Mouse (Mus musculus) forebrain, embryonic 13.5 days (tissue): ENCODE measurements at regions not wholly inside any gene's neighbourhood (a gene's known extent, or its start where the extent isn't known, plus 50 kb on each side); places are given as distances from the start of the nearest gene placed in this dataset.

Experiments
- ATAC-seq: fragments of 200-750 bp; cut with Nextera tagmentation; 2 replicates; pipeline ENCODE4 v1.8.0; 2017
- H3K27ac ChIP-seq: fragments of 300-500 bp; sonication (generic); 2 replicates; pipeline ENCODE4 v1.5.1; 2015; ENCODE audit warnings: inconsistent platforms, mild to moderate bottlenecking, moderate library complexity
- H3K27me3 ChIP-seq: fragments of 300-500 bp; sonication (generic); 2 replicates; pipeline ENCODE4 v1.6.1; 2015; ENCODE audit warnings: mild to moderate bottlenecking, inconsistent platforms
- H3K36me3 ChIP-seq: fragments of 300-500 bp; sonication (generic); 2 replicates; pipeline ENCODE4 v1.6.1; 2015; ENCODE audit warnings: mild to moderate bottlenecking, inconsistent platforms; ENCODE audit not compliant: poor library complexity, severe bottlenecking
- H3K4me1 ChIP-seq: fragments of 300-500 bp; sonication (generic); 2 replicates; pipeline ENCODE4 v1.6.1; 2015; ENCODE audit warnings: inconsistent platforms
- H3K4me2 ChIP-seq: fragments of 300-500 bp; sonication (generic); 2 replicates; pipeline ENCODE4 v1.6.1; 2015; ENCODE audit warnings: inconsistent platforms, mild to moderate bottlenecking, moderate library complexity
- H3K4me3 ChIP-seq: fragments of 300-500 bp; sonication (generic); 2 replicates; pipeline ENCODE4 v1.5.1; 2015; ENCODE audit warnings: mild to moderate bottlenecking, inconsistent platforms
- H3K9ac ChIP-seq: fragments of 300-500 bp; sonication (generic); 2 replicates; pipeline ENCODE4 v1.6.1; 2015; ENCODE audit warnings: mild to moderate bottlenecking, inconsistent platforms
- H3K9me3 ChIP-seq: fragments of 300-500 bp; sonication (generic); replicated peaks from 2 replicates; pipeline ENCODE4 v1.6.1; 2016; ENCODE audit warnings: inconsistent platforms
- WGBS: fragments of 180-500 bp; shearing (Covaris S2); methylation state at CpG from one replicate; pipeline ENCODE4 v1.1.7; 2015; 5-methylcytosine and 5-hydroxymethylcytosine counted together

GRCm38 (mm10) chr9:61815995-61816394 lies 98.3 kb downstream of the Rplp1 start:
- Histone ChIP-seq H3K9ac (no peak overlapping the region), H3K4me2 (no peak overlapping the region), H3K27ac (no peak overlapping the region), H3K27me3 (0 out of 2 replicates have a peak, but pooled peaks cover 2% of the 10 kb centered on the region), H3K9me3 (no peaks in the 10 kb centered on the region), H3K4me1 (peaks cover 8% of the 10 kb centered on the region), H3K4me3 (no peak overlapping the region), H3K36me3 (no peaks in the 10 kb centered on the region)
- no peak for ATAC-seq
- 63% methylated on average over 10 of the region's 10 CpGs for WGBS

- H3K9me3 ChIP-seq: no peaks in the 10 kb centered on the region
- 92% methylated on average over 3 of the region's 3 CpGs for WGBS
- no peaks in the 10 kb centered on the region for H3K36me3 ChIP-seq
- no peak overlapping the region for H3K4me3 ChIP-seq
- ATAC-seq: no peak
- no peak overlapping the region for H3K4me2 ChIP-seq
- 0 out of 2 replicates have a peak, but pooled peaks cover 2% of the 10 kb centered on the region for H3K27me3 ChIP-seq
- no peak overlapping the region for H3K9ac ChIP-seq
- no peak overlapping the region for H3K27ac ChIP-seq
- peaks cover 8% of the 10 kb centered on the region for H3K4me1 ChIP-seq
Observed at GRCm38 (mm10) chr9:61813291-61813690, 101.1 kb downstream of the Rplp1 start.

- ATAC-seq: no peak
- H3K4me1 ChIP-seq: peaks cover 8% of the 10 kb centered on the region
- no peak overlapping the region for H3K4me3 ChIP-seq
- no peak overlapping the region for H3K9ac ChIP-seq
- no peaks in the 10 kb centered on the region for H3K9me3 ChIP-seq
- H3K4me2 ChIP-seq: no peak overlapping the region
- no peak overlapping the region for H3K27ac ChIP-seq
- WGBS: 89% methylated on average over 9 of the region's 9 CpGs
- H3K36me3 ChIP-seq: no peaks in the 10 kb centered on the region
- 0 out of 2 replicates have a peak, but pooled peaks cover 2% of the 10 kb centered on the region for H3K27me3 ChIP-seq
Observed at GRCm38 (mm10) chr9:61812315-61812714, 102.0 kb downstream of the Rplp1 start.

GRCm38 (mm10) chr9:61810456-61810855 lies 103.9 kb downstream of the Rplp1 start:
- Histone ChIP-seq H3K9me3 (no peaks in the 10 kb centered on the region), H3K4me2 (no peak overlapping the region), H3K27ac (no peak overlapping the region), H3K9ac (no peak overlapping the region), H3K4me1 (no peaks in the 10 kb centered on the region), H3K36me3 (no peaks in the 10 kb centered on the region), H3K4me3 (no peak overlapping the region), H3K27me3 (no peaks in the 10 kb centered on the region)
- 92% methylated on average over 4 of the region's 4 CpGs for WGBS
- ATAC-seq: no peak

- Histone ChIP-seq H3K27me3 (no peaks in the 10 kb centered on the region), H3K27ac (no peak overlapping the region), H3K36me3 (no peaks in the 10 kb centered on the region), H3K4me2 (no peak overlapping the region), H3K9me3 (no peaks in the 10 kb centered on the region), H3K9ac (no peak overlapping the region), H3K4me3 (no peak overlapping the region), H3K4me1 (peaks cover 9% of the 10 kb centered on the region; the same call in 1 of the 2 replicates)
- WGBS: 92% methylated on average over 12 of the region's 12 CpGs
- ATAC-seq: no peak
Observed at GRCm38 (mm10) chr9:61808351-61809225, 105.8 kb downstream of the Rplp1 start.

GRCm38 (mm10) chr9:61805971-61806370 lies 108.4 kb downstream of the Rplp1 start:
- ATAC-seq: no peak
- peaks cover 13% of the 10 kb centered on the region; the same call in 1 of the 2 replicates for H3K4me1 ChIP-seq
- no peak overlapping the region for H3K9ac ChIP-seq
- 83% methylated on average over 2 of the region's 2 CpGs for WGBS
- H3K4me2 ChIP-seq: no peak overlapping the region
- H3K27me3 ChIP-seq: no peaks in the 10 kb centered on the region
- H3K36me3 ChIP-seq: no peaks in the 10 kb centered on the region
- no peak overlapping the region for H3K4me3 ChIP-seq
- H3K27ac ChIP-seq: no peak overlapping the region
- no peaks in the 10 kb centered on the region for H3K9me3 ChIP-seq

GRCm38 (mm10) chr9:61803555-61803954 lies 110.8 kb downstream of the Rplp1 start:
- H3K27ac ChIP-seq: no peak overlapping the region

GRCm38 (mm10) chr9:61802694-61803093 lies 111.6 kb downstream of the Rplp1 start:
- no peak overlapping the region for H3K4me2 ChIP-seq
- no peak overlapping the region for H3K27ac ChIP-seq
- peaks cover 13% of the 10 kb centered on the region; the same call in 1 of the 2 replicates for H3K4me1 ChIP-seq
- no peak overlapping the region for H3K9ac ChIP-seq
- 82% methylated on average over 5 of the region's 5 CpGs for WGBS
- H3K27me3 ChIP-seq: no peaks in the 10 kb centered on the region
- no peaks in the 10 kb centered on the region for H3K9me3 ChIP-seq
- no peaks in the 10 kb centered on the region for H3K36me3 ChIP-seq
- no peak for ATAC-seq
- H3K4me3 ChIP-seq: no peak overlapping the region

More at GRCm38 (mm10) chr9:61803555-61803954, 110.8 kb downstream of the Rplp1 start:
- Histone ChIP-seq H3K4me3 (no peak overlapping the region), H3K4me2 (no peak overlapping the region), H3K4me1 (peaks cover 13% of the 10 kb centered on the region; the same call in 1 of the 2 replicates), H3K9me3 (no peaks in the 10 kb centered on the region), H3K27me3 (no peaks in the 10 kb centered on the region), H3K36me3 (no peaks in the 10 kb centered on the region), H3K9ac (no peak overlapping the region)
- ATAC-seq: no peak
- 59% methylated on average over 3 of the region's 3 CpGs for WGBS

- Histone ChIP-seq H3K4me1 (peaks cover 13% of the 10 kb centered on the region; the same call in 1 of the 2 replicates), H3K4me2 (no peak overlapping the region), H3K27me3 (no peaks in the 10 kb centered on the region; the same call in 1 of the 2 replicates), H3K9ac (no peak overlapping the region), H3K4me3 (no peak overlapping the region), H3K9me3 (no peaks in the 10 kb centered on the region), H3K36me3 (no peaks in the 10 kb centered on the region), H3K27ac (no peak overlapping the region)
- 91% methylated on average over 1 of the region's 1 CpGs for WGBS
- no peak for ATAC-seq
Observed at GRCm38 (mm10) chr9:61799535-61799934, 114.8 kb downstream of the Rplp1 start.

- WGBS: 82% methylated on average over 5 of the region's 5 CpGs
- no peak overlapping the region for H3K27ac ChIP-seq
Observed at GRCm38 (mm10) chr9:61795910-61796309, 118.4 kb downstream of the Rplp1 start.

GRCm38 (mm10) chr9:61791435-61792064 lies 122.8 kb downstream of the Rplp1 start:
- H3K27me3 ChIP-seq: no peaks in the 10 kb centered on the region
- 0 out of 2 replicates have a peak, but pooled peaks cover 5% of the 10 kb centered on the region for H3K9me3 ChIP-seq
- no peaks in the 10 kb centered on the region for H3K36me3 ChIP-seq
- no peak overlapping the region for H3K4me2 ChIP-seq
- H3K27ac ChIP-seq: no peak overlapping the region
- ATAC-seq: no peak
- H3K4me3 ChIP-seq: no peak overlapping the region
- 0 out of 2 replicates have a peak, but pooled peaks cover 4% of the 10 kb centered on the region for H3K4me1 ChIP-seq
- WGBS: 47% methylated on average over 11 of the region's 11 CpGs
- no peak overlapping the region for H3K9ac ChIP-seq

More at GRCm38 (mm10) chr9:61795910-61796309, 118.4 kb downstream of the Rplp1 start:
- Histone ChIP-seq H3K36me3 (no peaks in the 10 kb centered on the region), H3K27me3 (no peaks in the 10 kb centered on the region; the same call in 1 of the 2 replicates), H3K4me1 (0 out of 2 replicates have a peak, but pooled peaks cover 4% of the 10 kb centered on the region), H3K4me3 (no peak overlapping the region), H3K9me3 (0 out of 2 replicates have a peak, but pooled peaks cover 5% of the 10 kb centered on the region), H3K4me2 (no peak overlapping the region), H3K9ac (no peak overlapping the region)
- no peak for ATAC-seq

- Histone ChIP-seq H3K4me2 (no peak overlapping the region), H3K36me3 (no peaks in the 10 kb centered on the region), H3K9me3 (0 out of 2 replicates have a peak, but pooled peaks cover 5% of the 10 kb centered on the region), H3K9ac (no peak overlapping the region), H3K27me3 (no peaks in the 10 kb centered on the region), H3K4me3 (no peak overlapping the region), H3K27ac (no peak overlapping the region), H3K4me1 (0 out of 2 replicates have a peak, but pooled peaks cover 4% of the 10 kb centered on the region)
- 87% methylated on average over 2 of the region's 2 CpGs for WGBS
- no peak for ATAC-seq
Observed at GRCm38 (mm10) chr9:61790849-61791248, 123.5 kb downstream of the Rplp1 start.
